Mouse (Mus musculus): ENCODE data around the gene Smc1b. TPM values are rescaled to one million over a fixed set of nuclear protein-coding genes. Genes with fewer than 3 reads are reported as not detected.
"Not testable (repeated sequence)": the region's sequence is repeated elsewhere in the genome, so short reads cannot be mapped to it uniquely, and the experiment has no call there.

Gene Smc1b
- total RNA-seq, 2 experiments from 2014 or later: not detected

DNA sequence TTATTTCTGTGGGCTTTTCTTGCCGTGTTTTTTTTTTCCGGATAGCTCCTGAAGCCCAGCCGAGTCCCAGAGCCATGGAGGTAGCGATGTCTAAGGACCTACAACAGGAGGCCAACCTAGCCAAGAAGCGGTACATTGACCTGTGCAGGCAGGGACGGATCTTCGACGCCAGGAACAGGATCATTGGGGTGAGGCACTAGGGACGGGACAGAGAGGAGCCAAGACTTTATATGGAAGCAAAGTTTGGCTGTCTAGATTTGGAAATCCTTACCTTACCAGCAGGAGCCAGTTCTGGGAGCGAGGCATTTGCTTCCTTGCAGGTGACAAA lies 393 bp upstream of the Smc1b start:
- no peak for DNase-seq

DNA sequence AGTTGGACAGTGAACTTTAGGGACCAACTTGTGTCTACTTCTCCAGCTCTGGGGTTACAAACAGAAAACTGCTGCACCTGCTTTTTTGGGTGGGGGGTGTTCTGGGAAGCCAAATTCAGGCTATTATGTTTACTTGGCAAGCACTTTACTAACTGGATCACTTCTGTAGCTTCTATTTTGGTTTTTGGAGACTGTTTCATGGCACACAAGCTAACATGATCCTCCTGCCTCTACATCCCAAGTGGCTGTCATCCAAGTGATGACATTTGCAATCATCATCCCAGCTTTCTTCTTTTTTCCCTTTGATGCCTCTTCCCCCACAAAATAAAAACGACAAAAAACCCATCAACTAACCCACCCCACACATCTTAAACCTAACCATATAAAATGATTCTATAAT lies 46.1 kb downstream of the Smc1b start:
- no peak for DNase-seq

GRCm38 (mm10) chr15:85072651-85073050 lies 59.1 kb downstream of the Smc1b start:
- no peak for DNase-seq

GRCm38 (mm10) chr15:85070561-85070960 lies 61.2 kb downstream of the Smc1b start:
- DNase-seq: peak; percentile 45 to 75

DNA sequence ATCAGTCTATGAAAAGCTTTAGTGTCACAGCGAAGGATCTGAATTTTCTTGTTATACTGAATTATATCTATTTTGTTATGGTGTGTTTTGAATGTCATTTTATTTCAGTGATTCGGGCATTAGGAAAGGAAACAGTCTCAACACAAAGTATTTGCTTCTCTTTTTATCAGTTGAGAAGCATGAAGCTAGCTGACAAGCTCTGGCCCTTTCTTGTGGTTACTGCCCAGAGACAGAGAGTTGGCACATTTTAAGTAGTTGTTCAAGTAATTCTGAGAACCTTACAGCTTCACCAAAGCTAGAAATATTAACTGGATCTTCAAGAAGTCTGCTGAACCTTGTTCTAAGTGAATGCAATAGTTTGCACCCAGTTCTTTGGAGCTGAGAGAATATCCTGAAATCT lies 68.3 kb downstream of the Smc1b start:
- DNase-seq: no peak

DNA sequence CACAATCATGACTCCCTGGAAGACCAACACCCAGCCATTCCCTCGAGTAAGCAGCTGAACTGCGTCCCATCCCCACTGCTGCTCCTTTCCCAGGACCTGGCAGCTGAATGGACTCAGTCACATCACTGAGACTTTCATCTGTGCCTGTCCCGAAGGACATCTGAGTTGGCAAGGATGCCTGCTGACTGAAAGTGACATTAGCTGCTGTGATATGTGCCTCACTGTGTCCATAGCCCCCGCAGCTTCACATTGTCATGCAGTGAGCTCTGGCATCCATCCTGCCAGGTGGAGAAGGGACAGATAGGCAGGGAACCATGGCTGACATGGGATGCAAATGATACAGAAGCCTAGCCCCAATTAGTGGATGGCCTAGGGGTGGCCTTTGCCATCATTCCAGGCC lies 76.6 kb downstream of the Smc1b start:
- no peak for DNase-seq

- DNase-seq: no peak
These were observed 77.7 kb downstream of the Smc1b start for GRCm38 (mm10) chr15:85054098-85054497.

DNA sequence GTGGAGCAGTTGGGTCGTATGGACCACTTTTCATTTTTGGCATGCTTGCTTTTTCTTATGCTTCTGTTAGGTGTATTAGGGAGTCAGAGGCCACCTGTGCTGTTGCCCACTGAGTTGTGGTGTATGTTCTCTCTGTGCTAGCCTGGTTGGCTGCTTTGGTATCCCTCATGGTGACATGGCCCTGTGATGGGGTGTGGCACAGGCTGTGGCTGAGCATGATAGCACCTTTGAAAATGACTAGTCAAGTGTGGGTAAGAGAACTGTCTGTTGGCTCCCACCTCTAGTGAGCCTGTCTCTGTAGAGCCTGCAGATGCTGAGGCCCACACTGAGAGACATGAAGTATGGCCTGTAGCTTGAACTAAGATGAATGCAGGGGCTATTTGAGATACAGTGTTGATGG lies 82.0 kb downstream of the Smc1b start:
- no peak for DNase-seq

- DNase-seq: no peak
These were observed 83.9 kb downstream of the Smc1b start for GRCm38 (mm10) chr15:85047865-85048264.

GRCm38 (mm10) chr15:85046230-85046950 lies 85.4 kb downstream of the Smc1b start:
- DNase-seq: no peak

DNA sequence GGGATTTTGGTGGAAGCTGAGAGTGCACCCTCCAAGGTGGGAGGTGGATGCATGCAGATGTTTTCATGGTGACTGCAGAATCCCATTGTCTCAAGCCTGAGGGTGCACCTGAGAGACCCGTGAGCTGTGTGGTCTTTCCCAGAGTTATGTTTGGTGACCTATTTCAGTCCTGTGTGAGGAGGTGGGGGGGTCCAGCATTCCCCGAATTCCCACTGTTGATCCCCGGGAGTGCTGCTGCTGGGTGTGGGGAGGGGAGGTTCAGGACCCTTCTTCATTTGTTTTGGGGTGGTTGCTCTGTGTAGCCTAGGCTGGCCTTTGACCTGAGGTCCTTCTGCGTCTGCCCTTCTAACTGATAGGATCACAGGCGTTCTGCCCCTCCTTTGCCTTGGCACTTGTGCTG lies 88.0 kb downstream of the Smc1b start:
- no peak for DNase-seq

DNA sequence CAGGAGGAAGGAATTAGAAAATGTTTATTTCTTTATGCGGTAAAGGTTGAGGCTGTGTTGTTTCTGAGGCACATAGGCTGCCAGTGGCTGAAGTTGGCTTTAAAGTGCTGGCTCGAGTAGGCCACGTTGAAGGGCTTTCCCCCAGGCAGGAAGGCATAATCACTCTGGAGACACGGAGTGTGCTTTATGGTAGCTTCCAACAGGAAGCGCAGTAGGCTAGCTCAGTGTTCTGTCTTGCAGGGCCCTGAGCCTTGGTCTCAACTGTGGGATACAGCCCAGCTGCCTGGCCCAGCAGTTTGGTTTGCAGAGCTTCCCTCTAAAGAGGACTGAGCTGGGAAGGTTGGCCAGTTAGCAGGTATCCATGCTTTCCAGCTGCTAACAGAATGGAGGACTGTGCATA lies 88.6 kb downstream of the Smc1b start:
- DNase-seq: no peak

GRCm38 (mm10) chr15:85042361-85042954 lies 89.3 kb downstream of the Smc1b start:
- peak; percentile 82 to 87 for DNase-seq

DNA sequence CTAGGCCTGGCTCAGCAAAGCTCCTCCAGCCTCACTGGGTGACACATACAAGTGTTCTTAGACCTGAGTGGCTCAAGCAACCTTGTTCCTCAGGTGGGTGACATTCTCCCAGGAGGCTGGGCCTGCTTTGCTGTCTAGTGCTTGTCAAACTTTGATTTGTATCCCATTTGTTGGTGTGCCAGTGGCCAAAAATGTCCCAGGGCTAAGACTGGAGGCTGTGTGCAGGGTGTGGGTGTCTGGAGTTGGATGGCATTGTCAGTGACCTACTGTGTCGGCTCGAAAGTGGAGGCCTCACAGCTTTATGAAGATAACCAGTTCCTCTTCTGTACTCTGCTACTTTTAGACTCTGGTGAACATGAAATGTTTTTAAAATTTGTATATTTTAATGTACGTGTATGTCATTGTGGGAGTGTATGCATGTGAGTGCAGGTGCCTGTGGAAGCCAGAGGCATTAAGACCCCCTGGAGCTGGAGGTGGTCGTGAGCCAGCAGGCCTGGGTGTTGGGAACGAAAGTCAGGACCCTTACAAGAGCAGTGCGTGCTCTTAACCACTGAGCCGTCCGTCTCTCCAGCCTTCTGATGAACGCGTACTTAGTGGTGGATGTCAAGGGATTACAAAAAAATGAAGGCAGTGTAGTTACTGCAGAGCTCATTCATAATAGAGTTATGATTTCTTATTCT lies 90.1 kb downstream of the Smc1b start:
- no peak for DNase-seq

- no peak for DNase-seq
These were observed 94.4 kb downstream of the Smc1b start for GRCm38 (mm10) chr15:85037343-85037690.

DNA sequence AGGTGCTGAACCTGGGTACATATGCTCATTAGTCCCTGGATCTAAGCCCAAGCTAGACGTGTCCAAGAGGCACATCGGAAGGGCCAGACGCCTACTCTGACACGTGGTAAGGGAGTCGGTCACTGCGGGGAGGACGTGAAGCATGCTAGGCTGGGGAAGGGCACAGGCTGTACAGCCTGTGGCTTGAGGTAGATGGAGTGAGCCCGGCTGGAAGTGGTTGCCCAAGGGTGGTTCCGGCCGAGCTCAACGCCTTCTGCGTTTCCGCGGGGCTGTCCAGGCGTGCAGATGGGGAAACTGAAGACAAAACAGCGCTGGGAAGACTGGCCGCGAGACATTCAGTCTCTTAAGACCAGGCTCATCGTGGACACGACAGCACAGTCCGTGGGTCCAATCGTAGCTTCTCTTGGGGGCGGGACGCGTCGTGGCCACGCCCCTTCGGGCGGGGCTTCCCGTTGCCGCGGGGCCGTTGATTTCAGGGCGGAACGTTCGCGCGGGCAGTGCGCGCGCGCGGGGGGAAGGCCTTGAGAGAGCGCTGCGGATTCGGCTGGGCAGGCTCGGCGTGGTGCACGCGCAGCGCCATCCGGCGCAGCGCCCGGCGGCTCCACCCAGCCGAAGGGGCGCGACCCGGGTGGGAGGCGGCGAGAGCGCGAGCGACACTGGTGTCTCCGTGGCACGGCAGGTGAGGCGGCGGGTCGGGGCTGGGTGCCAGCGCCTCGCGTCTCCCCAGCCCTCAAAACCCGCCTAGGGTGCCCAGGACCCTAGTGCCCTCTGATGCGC lies 95.0 kb downstream of the Smc1b start:
- DNase-seq: peak; percentile 98 to 99

- not testable (repeated sequence) for DNase-seq
These were observed 97.8 kb downstream of the Smc1b start for GRCm38 (mm10) chr15:85033916-85034315.

GRCm38 (mm10) chr15:85031866-85032265 lies 99.9 kb downstream of the Smc1b start:
- DNase-seq: no peak

GRCm38 (mm10) chr15:85030643-85031042 lies 101.1 kb downstream of the Smc1b start:
- peak in 1 of 2 experiments; percentile 21 for DNase-seq

GRCm38 (mm10) chr15:85028648-85029047 lies 103.1 kb downstream of the Smc1b start, which contains the start of gene Fam118a:
TSS of gene Fam118a (plus strand) at chr15:85028948.
- DNase-seq: not testable (repeated sequence)

DNA sequence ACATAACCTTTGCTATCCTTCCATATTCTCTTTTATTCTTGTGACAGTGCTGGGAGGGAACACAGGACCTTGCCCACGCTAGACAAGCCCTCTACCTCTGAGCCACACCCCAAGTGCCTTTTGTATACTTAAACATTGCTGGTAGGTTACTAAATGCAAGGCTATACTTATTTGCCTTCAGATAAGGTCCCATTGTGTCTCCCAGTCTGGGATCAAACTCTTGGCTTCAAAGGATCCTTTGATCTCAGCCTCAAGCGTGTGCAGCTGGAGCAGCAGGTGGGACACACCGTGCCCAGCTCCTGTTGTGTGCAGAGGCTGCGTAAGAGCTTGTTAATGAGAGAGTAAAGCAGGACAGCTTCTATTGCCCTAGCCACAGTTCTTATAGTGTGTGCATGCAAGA lies 104.0 kb downstream of the Smc1b start:
- DNase-seq: no peak

- no peak for DNase-seq
These were observed 105.6 kb downstream of the Smc1b start for GRCm38 (mm10) chr15:85026197-85026596.

DNA sequence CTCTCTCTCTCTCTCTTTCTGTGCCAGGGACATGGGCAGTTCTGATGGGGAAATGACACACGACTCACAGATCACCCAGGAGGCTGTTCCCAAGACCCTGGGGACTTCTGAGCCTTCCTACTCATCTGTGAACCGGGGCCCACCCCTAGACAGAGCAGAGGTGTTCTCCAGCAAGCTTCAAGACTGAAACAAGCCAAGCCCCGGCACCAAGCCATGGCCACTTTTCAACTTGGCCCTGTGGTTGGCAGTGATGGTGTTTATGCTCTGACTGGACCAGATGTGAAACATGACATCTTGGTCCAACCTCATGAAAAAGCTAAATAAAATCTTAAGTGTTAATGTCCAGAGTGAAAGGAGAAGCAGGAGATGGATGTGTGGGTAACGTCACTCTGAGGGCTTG lies 109.6 kb downstream of the Smc1b start:
- DNase-seq: no peak
